Mouse (Mus musculus) large intestine, adult 2 months (tissue): ENCODE measurements around the gene Gse1. TPM values are rescaled to one million over a fixed set of nuclear protein-coding genes. Genes with fewer than 3 reads are reported as not detected.

Source experiments
- DNase-seq: peaks from one replicate; pipeline ENCODE4 v3.0.0-alpha.2; 2012; ENCODE audit warnings: low read depth, low spot score
- WGBS: fragments of 180-500 bp; shearing (Covaris S2); methylation state at CpG from one replicate; pipeline ENCODE4 v1.1.7; 2018; 5-methylcytosine and 5-hydroxymethylcytosine counted together
- polyA plus RNA-seq: library from polyadenylated mRNA; depleted of rRNA; stranded (reverse); fragments of >200 nt; gene quantifications from 2 replicates; pipeline ENCODE4 v1.2.3, GENCODE M21; 2012

Gene Gse1
- polyA plus RNA-seq, 1 experiment: 22.1 TPM

DNA sequence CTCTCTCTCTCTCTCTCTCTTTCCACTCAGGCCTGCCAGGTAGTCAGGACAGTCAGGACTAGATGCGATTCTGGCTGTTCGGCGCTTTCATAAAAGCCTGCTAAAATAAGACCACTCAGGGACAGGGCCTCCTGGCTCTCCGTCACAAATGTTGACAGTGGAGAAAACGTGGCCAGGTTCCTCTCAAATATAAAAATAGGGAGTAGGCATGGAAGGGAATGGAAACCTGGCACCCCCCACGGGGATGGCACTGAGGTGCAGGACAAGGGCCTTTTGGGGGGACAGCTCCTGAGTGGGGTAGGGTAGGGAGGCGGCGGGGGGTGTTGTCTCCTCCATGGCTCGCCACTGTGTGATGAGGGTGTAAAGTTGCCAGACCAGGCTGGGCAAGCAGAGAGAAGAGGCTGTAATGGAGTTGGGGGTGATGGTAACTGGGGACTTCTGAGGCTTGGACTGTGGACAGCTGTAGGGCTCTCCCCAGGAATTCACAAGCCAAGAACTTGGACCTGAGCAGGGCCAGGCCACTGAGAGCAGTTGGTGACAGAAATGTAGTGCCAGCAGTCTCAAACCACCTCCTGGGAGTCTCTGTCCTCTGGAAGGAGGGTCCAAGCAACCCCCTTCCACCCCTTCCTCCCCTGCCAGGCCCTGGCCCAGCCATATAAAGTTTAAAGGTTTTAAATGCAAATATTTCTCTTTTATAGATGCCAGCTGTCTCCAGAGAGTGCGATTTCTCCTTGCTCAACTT lies 303.7 kb downstream of the Gse1 start:
- WGBS: 69% methylated on average over 10 of the region's 10 CpGs

DNA sequence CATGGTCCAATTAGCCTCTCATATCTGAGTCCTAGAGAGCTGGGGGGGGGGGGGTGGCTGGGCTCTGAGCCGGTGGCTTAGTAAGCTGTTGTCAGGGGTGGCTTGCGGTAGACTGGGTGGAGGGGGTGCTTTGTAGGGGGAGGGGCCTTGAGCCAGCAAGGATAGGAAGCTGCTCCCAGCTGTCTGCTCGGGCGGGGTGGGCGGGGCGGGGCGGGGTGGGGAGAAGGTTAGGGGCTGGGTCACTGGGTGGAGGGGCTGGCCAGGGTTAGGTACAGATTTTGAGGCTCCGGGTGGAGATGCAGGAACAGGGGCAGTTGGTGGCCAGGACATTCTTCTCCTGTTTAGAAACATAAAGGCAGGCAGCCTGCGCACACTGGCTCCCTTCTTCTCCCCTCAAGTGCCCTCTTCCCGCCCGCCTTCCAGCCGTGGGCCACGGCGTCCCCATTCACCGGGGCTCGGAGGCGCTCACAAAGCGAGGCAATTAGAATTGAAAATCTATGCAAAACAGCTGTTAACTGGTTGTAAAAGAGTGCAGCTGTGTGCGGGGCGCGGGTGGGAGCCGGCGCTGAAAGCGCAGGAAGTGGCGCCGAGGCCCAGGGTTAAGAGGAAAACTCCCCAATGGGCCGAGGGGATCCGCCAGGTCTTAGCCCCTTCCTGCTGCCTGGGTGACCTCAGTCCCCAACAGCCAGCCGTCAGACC lies 304.4 kb downstream of the Gse1 start:
- DNase-seq: no peak

More for the DNA sequence above, 303.7 kb downstream of the Gse1 start:
- no peak for DNase-seq

DNA sequence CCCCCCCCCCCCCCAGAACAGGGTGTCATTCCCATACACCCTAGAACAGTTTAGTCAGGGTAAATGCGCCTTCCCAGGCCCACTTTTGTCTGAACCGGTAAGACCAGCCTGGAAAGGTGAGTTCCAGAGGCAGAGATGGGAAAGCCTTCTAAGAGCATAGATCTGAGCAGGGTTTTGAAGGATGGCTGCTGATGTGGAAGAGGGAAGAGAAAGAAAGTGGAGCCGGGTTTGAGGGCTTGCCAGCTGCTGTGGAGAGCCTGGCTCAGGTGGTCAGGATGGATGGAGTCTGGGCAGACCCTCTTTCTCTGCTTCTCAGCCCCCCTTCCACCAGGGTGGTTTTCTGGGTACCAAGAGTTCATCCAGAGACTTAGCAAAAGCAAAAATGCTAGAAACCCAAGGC lies 305.1 kb downstream of the Gse1 start:
- 90% methylated on average over 3 of the region's 3 CpGs for WGBS

More for the DNA sequence above, 304.4 kb downstream of the Gse1 start:
- WGBS: 13% methylated on average over 29 of the region's 29 CpGs

DNA sequence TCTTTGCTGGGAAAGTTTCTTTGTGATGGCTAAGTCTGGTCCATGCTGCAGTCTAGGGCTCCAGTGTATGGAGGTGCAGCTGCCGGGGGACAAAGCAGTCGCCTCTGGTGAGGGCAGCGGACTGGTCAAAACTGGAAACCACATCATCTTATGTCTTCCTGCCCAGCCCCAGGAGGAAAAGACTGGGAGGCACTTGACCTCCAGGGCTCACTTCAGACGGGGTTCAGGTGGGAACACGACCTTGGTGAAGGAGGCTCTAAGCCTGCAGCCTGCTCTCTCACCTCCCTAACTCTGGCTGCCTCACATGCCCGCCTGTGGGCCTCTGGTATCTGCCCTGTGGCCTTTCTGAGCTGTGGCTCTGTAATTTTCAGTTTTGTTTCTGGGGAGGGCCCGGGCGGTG lies 305.8 kb downstream of the Gse1 start:
- 79% methylated on average over 8 of the region's 8 CpGs for WGBS
- DNase-seq: no peak

More for the DNA sequence above, 305.1 kb downstream of the Gse1 start:
- no peak for DNase-seq

DNA sequence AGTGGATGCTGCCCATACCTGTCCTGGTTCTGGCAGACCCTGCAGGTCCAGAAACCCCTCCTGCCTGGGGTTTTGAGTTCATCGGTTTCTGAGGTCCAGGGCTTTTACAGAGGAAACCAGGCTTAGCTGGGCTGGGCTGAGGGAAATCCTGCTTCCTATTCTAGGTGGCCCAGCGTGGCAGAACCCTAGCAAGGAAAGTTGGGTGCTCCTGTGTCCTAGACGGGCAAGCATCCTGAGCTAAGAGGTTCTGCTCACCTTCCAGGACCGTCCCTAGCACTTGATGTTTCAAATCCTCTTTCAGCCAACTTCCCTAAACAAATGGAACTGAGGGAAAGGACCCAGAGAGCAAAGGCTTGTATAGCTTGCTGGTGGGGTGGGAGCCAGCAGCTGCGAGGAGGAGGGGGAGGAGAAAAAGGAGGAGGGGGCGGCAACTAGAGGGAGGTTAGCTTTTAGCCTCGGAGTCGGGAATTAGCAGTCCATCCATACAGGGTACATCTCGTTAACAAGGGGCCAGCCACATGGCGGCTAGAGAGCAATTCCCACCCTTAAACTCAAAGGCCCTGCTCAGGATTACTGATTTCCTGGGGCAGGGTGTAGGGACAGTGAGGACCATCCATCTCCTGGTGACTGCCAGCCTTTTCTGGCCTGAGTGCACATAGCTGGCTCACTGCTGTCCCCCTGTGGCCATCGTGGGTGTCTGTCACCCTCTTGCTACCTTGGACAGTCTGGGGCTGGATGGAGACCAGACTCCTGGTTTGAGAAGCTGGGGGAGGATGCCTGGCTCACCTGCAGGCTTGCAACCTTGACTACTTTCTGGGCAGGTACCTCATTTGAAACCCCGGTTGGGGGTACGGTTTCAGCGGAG lies 306.5 kb downstream of the Gse1 start:
- no peak for DNase-seq
- WGBS: 37% methylated on average over 14 of the region's 14 CpGs

DNA sequence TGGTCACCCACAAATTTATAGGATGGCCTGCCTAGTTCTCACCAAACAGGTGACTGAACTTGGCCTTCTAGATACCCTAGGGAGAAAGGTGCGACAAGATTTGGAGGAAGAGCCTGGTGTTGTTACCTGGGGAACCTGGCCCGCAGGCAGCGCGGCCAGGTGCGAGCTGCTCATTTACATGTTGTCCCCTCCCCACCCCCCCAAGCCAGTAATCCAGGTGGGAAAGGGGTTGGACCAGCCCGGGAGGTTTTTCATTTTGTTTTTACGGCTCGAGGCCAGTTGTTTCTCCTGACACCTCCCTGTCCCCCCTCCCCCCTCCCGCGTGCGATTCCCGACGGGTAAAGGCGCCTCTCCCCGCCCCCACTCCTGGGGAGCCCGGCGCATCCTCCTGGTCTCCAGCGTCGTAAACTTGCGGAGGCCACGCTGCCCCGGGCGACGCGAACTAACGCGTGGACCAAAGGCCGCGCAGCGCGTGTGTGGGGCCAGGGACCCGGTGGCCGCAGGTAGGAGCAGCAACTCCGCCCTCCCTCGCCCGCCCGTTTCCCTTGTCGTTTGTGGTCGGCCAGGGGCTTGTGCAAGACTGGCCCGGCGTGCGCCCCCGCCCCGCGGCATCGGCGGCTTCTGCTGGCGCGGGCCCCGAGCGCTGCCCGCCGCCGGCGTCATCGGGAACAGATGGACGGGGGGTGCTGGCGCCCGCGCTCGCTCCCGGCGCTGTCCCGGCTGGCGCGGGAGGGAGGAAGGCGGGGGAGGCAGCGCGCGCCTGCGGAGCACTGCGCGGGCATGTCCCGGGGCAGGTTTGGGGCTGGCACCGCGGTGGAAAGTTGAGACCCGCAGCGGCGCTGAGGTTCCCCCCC lies 307.4 kb downstream of the Gse1 start:
- no peak for DNase-seq
- under 1% methylated on average over 79 of the region's 79 CpGs for WGBS

DNA sequence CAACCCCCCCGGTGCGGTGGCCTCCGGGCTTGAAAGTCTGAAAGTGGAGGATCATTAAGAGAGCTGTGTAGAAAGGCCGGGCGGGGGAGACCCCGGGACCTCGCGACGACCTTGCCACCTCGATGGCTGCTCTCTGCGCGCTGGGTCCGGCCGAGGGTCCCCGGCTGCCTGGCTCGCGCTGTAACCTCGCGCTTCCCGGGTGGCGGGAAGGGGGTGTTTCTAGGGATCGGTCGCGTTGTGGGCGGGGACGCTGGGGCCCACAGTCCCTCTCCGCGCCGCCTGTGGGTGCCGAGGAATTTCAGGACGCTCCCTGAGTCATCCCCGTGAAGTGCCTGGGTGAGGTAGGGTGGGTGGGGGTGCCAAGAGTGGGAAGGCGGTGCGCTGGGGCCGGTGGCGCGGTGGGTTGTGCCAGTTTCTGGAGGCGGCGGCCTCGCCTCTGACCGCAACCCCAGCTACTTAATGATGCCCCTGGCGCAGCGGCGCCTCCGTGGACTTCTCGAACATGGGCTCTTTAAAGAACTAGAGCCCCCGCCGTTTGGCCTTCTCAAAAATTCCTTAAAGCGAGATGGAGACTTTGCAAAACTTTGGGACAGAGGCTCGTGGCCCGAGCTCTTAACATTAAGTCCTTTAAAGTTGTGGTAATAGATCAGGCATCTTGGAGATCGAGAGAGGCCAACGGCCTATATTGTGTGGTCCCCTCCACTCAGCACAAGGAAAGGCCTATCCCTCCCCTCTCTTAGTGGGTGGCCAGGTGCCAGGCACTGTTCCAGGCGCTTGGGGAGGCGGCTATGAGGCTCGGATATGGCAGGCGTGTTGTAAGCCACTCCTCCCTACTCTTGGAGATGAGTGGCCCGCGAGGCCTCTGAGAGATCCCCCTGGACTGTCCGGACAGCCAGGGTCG lies 308.3 kb downstream of the Gse1 start:
- DNase-seq: no peak
- 1% methylated on average over 61 of the region's 61 CpGs for WGBS

DNA sequence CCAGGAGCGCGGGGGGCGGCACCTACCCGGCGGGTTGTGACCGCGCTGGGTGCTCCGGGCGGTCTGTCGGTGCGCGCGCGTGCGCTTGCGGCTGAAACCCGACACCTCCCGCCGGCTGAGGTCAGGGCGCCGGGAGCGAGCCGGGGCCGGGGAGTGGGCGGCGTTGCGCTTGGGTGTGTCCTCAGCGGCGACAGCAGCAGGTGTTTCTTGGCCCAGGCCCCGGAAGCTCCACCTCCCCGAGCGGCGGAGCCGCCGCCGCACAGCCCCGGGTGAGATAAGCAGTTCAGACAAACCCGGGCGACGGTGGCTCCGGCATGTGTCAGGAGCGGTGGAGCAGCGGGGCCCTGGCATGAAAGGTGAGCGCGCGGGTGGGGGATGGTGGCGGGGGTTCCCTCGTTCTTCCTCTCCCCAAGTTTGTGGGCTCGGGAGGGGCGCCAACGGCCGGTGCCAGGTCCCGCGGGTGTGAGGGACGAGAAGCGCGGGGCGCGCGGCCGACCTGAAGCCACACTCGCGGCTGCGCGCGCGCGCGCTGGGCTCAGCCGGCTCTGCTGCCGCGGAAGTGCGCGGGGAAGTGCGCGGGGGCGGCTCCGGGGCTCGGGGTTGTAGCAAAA lies 309.1 kb downstream of the Gse1 start:
- DNase-seq: no peak
- under 1% methylated on average over 77 of the region's 79 CpGs for WGBS

DNA sequence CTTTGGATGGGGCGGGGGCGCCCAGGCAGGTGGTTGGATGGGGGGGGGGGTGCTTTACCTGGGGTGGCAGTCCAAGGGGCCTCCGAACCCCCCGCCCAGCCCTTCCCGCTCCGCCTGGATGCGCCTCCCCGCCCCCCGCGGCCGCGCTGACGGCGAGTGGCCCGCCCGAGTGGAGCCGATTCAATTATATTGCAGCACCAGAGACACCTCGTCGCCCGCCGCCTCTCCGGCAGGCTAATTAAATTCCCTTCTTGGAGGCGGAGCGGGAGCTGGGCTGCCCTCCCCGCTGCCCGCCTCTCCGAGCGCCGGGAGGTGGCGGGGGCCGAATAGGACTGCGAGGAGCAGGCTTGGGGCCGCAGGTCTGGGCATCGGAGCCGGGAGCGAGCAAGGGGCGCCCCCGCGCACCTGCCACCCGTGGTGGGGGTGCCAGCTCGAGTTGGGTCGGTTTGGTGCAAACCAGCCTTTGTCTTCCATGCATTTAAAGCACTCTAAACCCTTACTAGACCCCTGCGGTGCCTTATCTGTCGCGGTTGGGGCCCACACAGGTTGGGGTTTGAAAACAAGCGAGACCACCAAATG lies 309.7 kb downstream of the Gse1 start:
- 1% methylated on average over 44 of the region's 46 CpGs for WGBS
- no peak for DNase-seq

DNA sequence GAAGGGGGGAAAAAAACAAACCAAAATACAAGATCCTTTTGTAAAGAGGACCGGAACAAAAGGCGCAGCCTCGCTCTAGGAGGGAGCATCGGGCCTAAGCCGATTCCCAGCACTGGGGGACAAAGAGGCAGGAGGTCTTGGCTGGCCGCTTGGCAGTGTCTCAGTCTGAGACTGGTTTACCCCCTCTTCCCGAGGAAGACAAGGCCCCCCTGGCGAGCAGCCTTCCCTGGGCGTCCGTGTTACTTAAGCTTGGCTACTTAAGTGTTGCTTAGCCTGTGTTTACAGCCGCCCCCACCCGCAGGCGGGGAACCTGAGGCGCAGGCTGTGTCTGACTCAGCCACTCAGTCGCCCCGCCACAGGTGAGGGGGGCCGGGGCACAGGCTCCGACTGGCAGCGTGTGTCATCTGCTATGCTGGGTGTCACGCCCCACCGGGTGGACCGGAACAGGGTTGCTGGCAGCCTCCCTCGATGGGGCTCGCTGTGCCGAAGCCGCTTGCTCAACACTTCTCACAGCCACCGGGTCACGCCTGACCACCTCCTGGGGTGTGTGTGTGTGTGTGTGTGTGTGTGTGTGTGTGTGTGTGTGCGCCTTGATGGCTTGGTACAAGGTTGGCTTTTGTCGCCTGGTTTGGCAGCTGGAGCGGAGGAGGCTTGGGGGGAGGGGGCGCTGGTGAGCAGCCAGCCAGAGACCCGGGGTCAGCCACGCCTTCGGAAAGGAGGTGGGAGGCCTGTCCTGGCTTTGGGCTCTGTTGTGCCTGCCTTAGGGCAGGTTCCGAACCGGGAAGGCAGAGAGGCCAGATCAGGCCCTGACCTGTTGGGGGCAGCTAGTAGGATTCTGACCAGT lies 310.4 kb downstream of the Gse1 start:
- WGBS: 9% methylated on average over 36 of the region's 37 CpGs
- DNase-seq: no peak

DNA sequence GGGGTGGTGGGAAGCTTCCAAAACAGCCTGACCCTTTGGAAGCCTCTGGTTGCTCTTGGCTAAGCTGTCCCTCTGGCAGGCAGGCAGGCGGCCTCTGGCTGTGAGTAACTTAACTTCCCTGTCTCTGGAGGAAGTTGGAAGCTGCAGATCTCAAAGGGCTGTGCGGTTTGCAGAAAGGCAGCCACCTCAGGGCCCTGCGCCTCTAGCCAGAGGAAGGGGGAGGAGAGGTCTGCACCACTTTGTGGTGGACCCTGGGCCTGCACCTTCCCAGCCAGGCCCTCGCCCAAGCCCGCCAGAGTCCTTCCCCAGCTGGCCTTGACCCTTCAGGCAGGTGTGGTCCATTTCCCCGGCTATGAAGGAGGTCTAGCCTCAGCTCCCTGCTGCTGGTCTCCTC lies 311.1 kb downstream of the Gse1 start:
- DNase-seq: no peak

DNA sequence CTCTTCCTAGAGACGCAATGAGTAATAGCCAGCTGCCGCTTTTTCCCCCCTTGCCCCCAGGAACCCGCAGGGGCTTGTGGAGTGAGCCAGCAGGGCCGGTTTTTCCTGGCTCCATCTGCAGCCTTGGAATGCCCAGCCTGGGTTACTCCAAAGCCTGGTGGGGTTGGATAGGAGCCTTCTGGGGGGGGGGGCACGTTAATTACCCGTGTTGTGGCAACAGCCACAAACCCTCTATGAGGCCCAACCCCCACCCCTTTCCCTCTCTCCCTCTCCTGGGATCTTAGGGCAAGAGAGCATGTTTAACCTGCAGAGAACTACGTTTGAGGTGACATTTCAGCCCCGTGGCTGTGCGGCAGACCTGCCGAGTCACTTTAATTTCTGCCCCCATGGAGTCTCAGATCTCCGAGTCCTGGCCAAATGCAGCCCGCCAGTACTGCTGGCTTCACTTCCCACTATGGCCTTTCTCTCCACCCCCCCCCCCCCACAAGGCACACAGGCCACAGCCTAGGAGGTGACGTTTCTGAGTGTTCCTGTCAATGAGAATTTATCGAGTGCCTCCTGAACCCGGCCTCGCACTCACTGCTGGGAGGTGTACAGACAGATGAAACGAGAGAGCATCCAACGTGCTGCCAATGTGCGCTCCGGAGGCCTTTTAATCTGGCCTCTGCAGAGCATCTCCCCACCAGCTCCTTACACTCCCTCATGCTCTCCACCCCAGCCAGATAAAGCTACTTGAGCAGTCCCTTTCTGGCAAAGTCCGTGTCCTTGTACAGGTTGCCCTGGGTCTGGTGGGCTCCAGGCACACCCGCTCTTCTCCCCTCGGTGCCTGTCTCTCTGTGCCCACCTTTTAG lies 311.7 kb downstream of the Gse1 start:
- WGBS: 49% methylated on average over 23 of the region's 23 CpGs

More for the DNA sequence above, 311.1 kb downstream of the Gse1 start:
- WGBS: 21% methylated on average over 6 of the region's 6 CpGs

DNA sequence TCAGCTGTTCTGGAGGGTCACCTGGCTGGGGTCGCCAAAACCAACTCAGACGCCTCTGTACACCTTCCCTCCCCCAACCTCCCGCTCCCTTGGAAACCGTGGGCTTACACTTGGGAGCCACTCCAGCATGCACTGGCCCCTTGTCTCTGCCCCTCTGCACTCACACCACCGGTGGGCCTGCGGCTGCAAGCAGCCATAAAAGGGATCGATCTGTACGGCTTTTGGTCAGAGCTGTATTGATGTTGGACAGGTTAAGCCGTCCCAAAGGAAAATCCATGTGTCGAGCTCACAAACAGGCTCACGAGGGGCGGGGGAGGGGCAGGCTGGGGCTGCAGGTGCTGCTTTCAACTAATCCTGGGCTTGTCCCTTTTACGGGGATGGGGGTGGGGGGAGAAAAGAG lies 314.7 kb downstream of the Gse1 start:
- no peak for DNase-seq
- WGBS: 29% methylated on average over 13 of the region's 13 CpGs

More for the DNA sequence above, 311.7 kb downstream of the Gse1 start:
- DNase-seq: no peak

DNA sequence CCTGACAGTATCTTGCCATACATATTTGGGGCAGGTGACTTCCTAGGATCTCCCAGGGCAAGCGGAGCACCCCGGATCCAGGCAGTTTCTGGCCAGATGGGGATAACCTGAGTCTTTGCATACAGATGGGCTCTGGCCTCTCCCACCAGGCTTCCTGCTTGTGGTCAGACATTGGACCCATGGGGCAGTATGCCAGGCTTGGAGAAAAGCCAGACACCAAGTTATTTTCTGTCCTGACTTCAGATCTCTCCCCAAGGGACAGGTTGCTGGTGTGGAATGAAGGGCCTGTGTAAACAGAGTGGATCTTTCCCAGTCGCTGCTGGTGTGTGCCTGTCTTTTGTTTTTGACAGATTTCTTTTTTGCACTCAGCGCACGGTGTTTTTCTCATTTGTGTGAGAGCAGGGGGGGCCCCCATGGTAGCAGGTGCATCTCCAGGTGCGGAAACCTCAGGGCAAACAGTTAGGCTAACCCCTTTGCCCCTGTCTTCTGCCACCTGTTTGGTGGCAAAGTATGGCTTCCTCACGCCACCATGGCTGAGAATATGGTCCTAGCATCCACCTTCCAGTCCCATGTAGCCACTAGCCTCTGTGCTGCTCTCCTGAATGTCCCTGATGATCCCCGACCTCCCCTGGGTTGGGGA lies 315.3 kb downstream of the Gse1 start:
- DNase-seq: no peak
- WGBS: 27% methylated on average over 8 of the region's 8 CpGs

DNA sequence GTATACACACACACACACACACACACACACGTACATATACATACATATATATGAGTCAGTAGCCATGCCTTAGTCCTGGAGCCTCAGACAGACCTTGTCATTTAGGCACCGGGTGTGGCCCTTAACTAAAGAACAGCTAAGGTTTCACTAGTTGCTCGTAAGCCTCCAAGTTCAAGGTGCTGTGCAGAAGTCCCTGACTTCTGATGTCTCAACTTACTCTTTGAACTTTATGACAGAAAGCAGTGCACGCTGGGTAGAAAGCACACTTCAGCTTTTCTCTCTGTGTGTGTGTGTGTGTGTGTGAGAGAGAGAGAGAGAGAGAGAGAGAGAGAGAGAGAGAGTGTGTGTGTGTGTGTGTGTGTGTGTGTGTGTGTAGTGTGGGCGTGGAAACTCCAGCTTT lies 315.9 kb downstream of the Gse1 start:
- WGBS: 46% methylated on average over 5 of the region's 5 CpGs
- DNase-seq: no peak
